11 mouse cellular contexts compared by ENCODE assay signal in the genomic region with DNA sequence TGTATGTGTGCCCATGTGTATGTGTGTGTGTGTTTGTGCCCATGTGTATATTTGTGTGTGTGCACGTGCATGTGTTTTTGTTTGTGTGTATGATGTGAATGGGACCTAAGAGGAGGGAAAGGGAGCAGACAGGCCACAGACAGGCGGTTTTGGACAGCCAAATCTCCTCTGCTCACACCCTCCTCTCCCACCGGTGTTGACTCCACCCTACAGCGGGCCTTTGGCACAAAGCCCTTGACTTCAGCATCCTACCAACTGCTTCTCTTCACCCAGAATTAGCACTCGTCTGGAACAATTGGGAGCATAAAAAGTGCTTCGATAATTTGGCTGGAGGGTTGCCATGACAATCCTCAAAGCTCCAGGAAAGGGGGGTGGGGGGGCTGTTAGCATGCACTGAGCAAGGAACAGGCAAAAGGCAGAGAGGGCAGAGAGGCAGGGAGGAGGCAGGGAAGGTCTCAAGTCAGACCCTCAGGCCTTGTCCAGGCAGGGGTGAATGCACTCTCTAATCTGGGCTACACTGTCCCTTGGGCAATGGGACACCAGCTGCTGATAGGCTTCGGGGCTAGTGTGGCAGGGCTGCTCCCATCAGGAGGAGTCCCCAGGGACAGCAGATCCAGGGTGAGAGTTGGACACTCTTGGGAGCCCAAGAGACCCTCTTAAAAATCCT. TPM values are rescaled to one million over a fixed set of nuclear protein-coding genes. Genes with fewer than 3 reads are reported as not detected.
DNase-seq lines count a peak whose midpoint lies in the region; ATAC-seq and TF ChIP-seq lines count a peak whose summit lies in the region.
"Had no signal": no experiment of that assay in that cellular context is flagged by ENCODE, and none has a peak within 500 bp of the region (broad histone marks: within the 10 kb centered on the region; RNA-seq: fewer than 3 reads in every experiment).

No protein-coding gene starts in this region.

- no peak for TF ChIP-seq CTCF in stomach, postnatal 0 days (IDR thresholded peaks at IDR 0.05; ENCODE audit: low read depth)

- DNase-seq in layer of hippocampus, adult 18-20 months (ENCODE audit: low spot score in 2 of 2): peak; percentile 64 to 82
- no peak for DNase-seq in layer of hippocampus, postnatal 25 days (ENCODE audit: extremely low spot score in 1 of 2, low spot score in 1 of 2)
- peak; percentile 69 to 75 for DNase-seq in cerebellum, postnatal 14 days
- DNase-seq in lung, postnatal 36 days: peak; percentile 48
- no peak for DNase-seq in testis, postnatal 14 days (ENCODE audit: low spot score)
- no peak for DNase-seq in stomach, postnatal 0 days (ENCODE audit: low spot score)
- DNase-seq in ovary, postnatal 14 days (ENCODE audit: low spot score): no peak

- WGBS in forebrain, embryonic 15.5 days: 15% methylated on average over 7 of the region's 7 CpGs
- WGBS in stomach, postnatal 0 days: 42% methylated on average over 7 of the region's 7 CpGs

- peak overlapping the region; percentile 74 for H3K27ac ChIP-seq in forebrain, embryonic 15.5 days (replicated peaks)
- no peak overlapping the region for H3K27ac ChIP-seq in stomach, postnatal 0 days (replicated peaks)

- no peak overlapping the region for H3K4me2 ChIP-seq in forebrain, embryonic 15.5 days (replicated peaks)
- H3K4me2 ChIP-seq in stomach, postnatal 0 days (replicated peaks; ENCODE audit: low read depth): no peak overlapping the region

- no peak overlapping the region for H3K9ac ChIP-seq in forebrain, embryonic 15.5 days (replicated peaks)
- H3K9ac ChIP-seq in stomach, postnatal 0 days (ENCODE audit: low read length): no peak overlapping the region

- H3K4me3 ChIP-seq in forebrain, embryonic 15.5 days: no peak overlapping the region
- no peak overlapping the region for H3K4me3 ChIP-seq in stomach, postnatal 0 days (ENCODE audit: low read depth, low read length)

- ATAC-seq in forebrain, embryonic 15.5 days (replicated peaks): peak; percentile 67
- ATAC-seq in stomach, postnatal 0 days (ENCODE audit: low FRiP score, low TSS enrichment): no peak

- peaks cover 14% of the 10 kb centered on the region for H3K4me1 ChIP-seq in forebrain, embryonic 15.5 days
- no peaks in the 10 kb centered on the region for H3K4me1 ChIP-seq in stomach, postnatal 0 days (replicated peaks; ENCODE audit: control insufficient read depth, insufficient read depth)

- H3K27me3 ChIP-seq in forebrain, embryonic 15.5 days: no peaks in the 10 kb centered on the region
- H3K27me3 ChIP-seq in stomach, postnatal 0 days (ENCODE audit: control insufficient read depth, insufficient read depth, low read length): no peaks in the 10 kb centered on the region

- H3K9me3 ChIP-seq in forebrain, embryonic 15.5 days: no peaks in the 10 kb centered on the region
- H3K9me3 ChIP-seq in stomach, postnatal 0 days (ENCODE audit: control insufficient read depth, low read length): no peaks in the 10 kb centered on the region

- no peak for TF ChIP-seq EP300 in stomach, postnatal 0 days (optimal IDR thresholded peaks at IDR 0.05)

- H3K36me3 ChIP-seq in forebrain, embryonic 15.5 days: no peaks in the 10 kb centered on the region
- H3K36me3 ChIP-seq in stomach, postnatal 0 days (ENCODE audit: control insufficient read depth, insufficient read depth, low read length): no peaks in the 10 kb centered on the region

RNA-seq across cellular contexts. Expression of gene Gm13889, which starts 7.6 kb away (rescaled TPM):
- 10 to 100 TPM; 54.8 to 57.3 TPM for total RNA-seq in layer of hippocampus, adult 18-20 months (2021)
- 10 to 100 TPM; 52.7 to 63.8 TPM for total RNA-seq in layer of hippocampus, postnatal 25 days (2021)
- 24.2 and 26.7 TPM in 2 replicates for polyA plus RNA-seq in forebrain, embryonic 15.5 days (2015; fragmentation: Nextera tagmentation; extraction: Ambion mirVana)
- polyA plus RNA-seq in stomach, postnatal 0 days (2015; fragmentation: Nextera tagmentation; extraction: Ambion mirVana): 70.7 and 82.0 TPM in 2 replicates

RNA-seq across cellular contexts. Expression of gene Gm27027, which starts 31.5 kb away (rescaled TPM):
- total RNA-seq in layer of hippocampus, adult 18-20 months (2021): not detected
- not detected for total RNA-seq in layer of hippocampus, postnatal 25 days (2021)
- polyA plus RNA-seq in forebrain, embryonic 15.5 days (2015; fragmentation: Nextera tagmentation; extraction: Ambion mirVana): not detected in 2 replicates
- polyA plus RNA-seq in stomach, postnatal 0 days (2015; fragmentation: Nextera tagmentation; extraction: Ambion mirVana): not detected in 2 replicates
- total RNA-seq: ES-E14 had no signal
- polyA plus RNA-seq: heart, postnatal 0 days; urinary bladder, adult 2 months had no signal

RNA-seq across cellular contexts. Expression of gene Alkbh3, which starts 46.0 kb away (rescaled TPM):
- 10 to 100 TPM; 21.0 to 22.4 TPM for total RNA-seq in layer of hippocampus, adult 18-20 months (2021)
- 10 to 100 TPM; 21.5 to 28.5 TPM for total RNA-seq in layer of hippocampus, postnatal 25 days (2021)
- 54.9 and 58.1 TPM in 2 replicates for polyA plus RNA-seq in forebrain, embryonic 15.5 days (2015; fragmentation: Nextera tagmentation; extraction: Ambion mirVana)
- polyA plus RNA-seq in stomach, postnatal 0 days (2015; fragmentation: Nextera tagmentation; extraction: Ambion mirVana): 46.2 and 50.4 TPM in 2 replicates

Comparison
In these comparisons a context has a peak if more than half of its experiments do, and no peak if none do; other contexts are left out.
1. DNase-seq: peak in layer of hippocampus, adult 18-20 months (2 of 2), cerebellum, postnatal 14 days (2 of 2) and lung, postnatal 36 days (single experiment); none in layer of hippocampus, postnatal 25 days (0 of 2), testis, postnatal 14 days (single experiment), stomach, postnatal 0 days (single experiment) and ovary, postnatal 14 days (single experiment).